Mouse (Mus musculus) kidney, adult 2 months (tissue): Measurements from ENCODE around the gene Camsap3. TPM values are rescaled to one million over a fixed set of nuclear protein-coding genes. Genes with fewer than 3 reads are reported as not detected.

Source experiments
- DNase-seq: peaks from one replicate; pipeline ENCODE4 v3.0.0; 2021
- H3K27ac ChIP-seq: fragments of 200-500 bp; 2 replicates; pipeline ENCODE4 v1.5.1; 2012; ENCODE audit warnings: low read depth, low read length, control low read depth, inconsistent platforms; ENCODE audit not compliant: insufficient read depth
- H3K27me3 ChIP-seq: fragments of 200-500 bp; replicated peaks from 2 replicates; pipeline ENCODE4 v1.6.1; 2012; ENCODE audit warnings: mild to moderate bottlenecking, moderate library complexity, low read length, inconsistent platforms; ENCODE audit not compliant: control insufficient read depth, insufficient read depth
- H3K36me3 ChIP-seq: fragments of 200-500 bp; 2 replicates; pipeline ENCODE4 v1.6.1; 2012; ENCODE audit warnings: mild to moderate bottlenecking, moderate library complexity, low read length, inconsistent platforms; ENCODE audit not compliant: control insufficient read depth, insufficient read depth
- H3K4me1 ChIP-seq: fragments of 200-500 bp; 2 replicates; pipeline ENCODE4 v1.6.1; 2011; ENCODE audit warnings: low read length; ENCODE audit not compliant: control insufficient read depth, insufficient read depth
- H3K4me3 ChIP-seq: fragments of 200-500 bp; 2 replicates; pipeline ENCODE4 v1.5.1; 2011; ENCODE audit warnings: mild to moderate bottlenecking, low read depth, low read length, control low read depth; ENCODE audit not compliant: insufficient read depth
- CTCF ChIP-seq: fragments of 200-500 bp; conservative IDR thresholded peaks from 2 replicates; pipeline ENCODE4 v1.5.1; 2011; ENCODE audit warnings: low read depth, mild to moderate bottlenecking, control low read depth, low read length, moderate library complexity, mixed read lengths; ENCODE audit not compliant: insufficient read depth, insufficient read length
- POLR2A ChIP-seq: fragments of 200-500 bp; IDR thresholded peaks from one replicate; pipeline ENCODE4 v1.6.1; 2011; ENCODE audit warnings: low read depth, low read length, control low read depth
- WGBS: fragments of 180-500 bp; shearing (Covaris S2); methylation state at CpG from one replicate; pipeline ENCODE4 v1.1.7; 2018; 5-methylcytosine and 5-hydroxymethylcytosine counted together
- polyA plus RNA-seq: library from polyadenylated mRNA; depleted of rRNA; stranded (reverse); fragments of >200 nt; gene quantifications from 2 replicates; pipeline ENCODE4 v1.2.3, GENCODE M21; 2012

The Camsap3 gene
- polyA plus RNA-seq, 1 experiment: 44.1 TPM

GRCm38 (mm10) chr8:3600401-3600800 lies 13.3 kb downstream of the Camsap3 start:
- Histone ChIP-seq H3K36me3 (peaks cover 2% of the 10 kb centered on the region; the same call in 1 of the 2 replicates), H3K4me1 (no peaks in the 10 kb centered on the region), H3K27ac (no peak overlapping the region), H3K27me3 (no peaks in the 10 kb centered on the region), H3K4me3 (no peak overlapping the region)
- WGBS: 66% methylated on average over 6 of the region's 6 CpGs
- peak; percentile 57 for DNase-seq
- TF ChIP-seq CTCF (no peak), POLR2A (no peak)

GRCm38 (mm10) chr8:3603439-3603838 lies 16.3 kb downstream of the Camsap3 start:
- 69% methylated on average over 13 of the region's 13 CpGs for WGBS
- no peak for DNase-seq
- H3K4me3 ChIP-seq: no peak overlapping the region
- TF ChIP-seq CTCF (no peak), POLR2A (no peak)
- H3K36me3 ChIP-seq: peaks cover 2% of the 10 kb centered on the region; the same call in 1 of the 2 replicates
- no peaks in the 10 kb centered on the region for H3K27me3 ChIP-seq
- no peak overlapping the region for H3K27ac ChIP-seq
- no peaks in the 10 kb centered on the region for H3K4me1 ChIP-seq

GRCm38 (mm10) chr8:3606593-3606992 lies 19.5 kb downstream of the Camsap3 start:
- peak; percentile 37 for DNase-seq
- Histone ChIP-seq H3K4me1 (no peaks in the 10 kb centered on the region), H3K27ac (no peak overlapping the region; the same call in 1 of the 2 replicates), H3K27me3 (no peaks in the 10 kb centered on the region), H3K4me3 (no peak overlapping the region), H3K36me3 (peaks cover 2% of the 10 kb centered on the region; the same call in 1 of the 2 replicates)
- no peak for TF ChIP-seq CTCF
- TF ChIP-seq POLR2A: no peak
- WGBS: 47% methylated on average over 16 of the region's 16 CpGs

GRCm38 (mm10) chr8:3607822-3608221 lies 20.7 kb downstream of the Camsap3 start:
- 0 out of 2 replicates have a peak overlapping the region, but pooled peaks have one; percentile 72 for H3K27ac ChIP-seq
- H3K27me3 ChIP-seq: no peaks in the 10 kb centered on the region
- no peak overlapping the region for H3K4me3 ChIP-seq
- H3K36me3 ChIP-seq: no peaks in the 10 kb centered on the region; the same call in 1 of the 2 replicates
- TF ChIP-seq CTCF: no peak
- no peak for TF ChIP-seq POLR2A
- 89% methylated on average over 7 of the region's 7 CpGs for WGBS
- no peaks in the 10 kb centered on the region for H3K4me1 ChIP-seq
- DNase-seq: no peak

- peak overlapping the region; percentile 72 for H3K27ac ChIP-seq
- H3K4me1 ChIP-seq: no peaks in the 10 kb centered on the region
- TF ChIP-seq CTCF: no peak
- no peak for TF ChIP-seq POLR2A
- H3K27me3 ChIP-seq: no peaks in the 10 kb centered on the region
- H3K36me3 ChIP-seq: no peaks in the 10 kb centered on the region; the same call in 1 of the 2 replicates
- no peak overlapping the region for H3K4me3 ChIP-seq
- peak; percentile 74 for DNase-seq
- WGBS: 41% methylated on average over 12 of the region's 12 CpGs
These were observed 22.1 kb downstream of the Camsap3 start for GRCm38 (mm10) chr8:3609046-3609815.

GRCm38 (mm10) chr8:3609816-3610150 lies 22.7 kb downstream of the Camsap3 start:
- peak; percentile 86 for DNase-seq
- H3K27ac ChIP-seq: peak overlapping the region; percentile 72
- no peaks in the 10 kb centered on the region for H3K27me3 ChIP-seq
- no peaks in the 10 kb centered on the region; the same call in 1 of the 2 replicates for H3K36me3 ChIP-seq
- TF ChIP-seq POLR2A (no peak), CTCF (0 out of 2 replicates have a peak, but pooled peaks have one; percentile 15)
- WGBS: 50% methylated on average over 6 of the region's 6 CpGs
- H3K4me1 ChIP-seq: no peaks in the 10 kb centered on the region
- no peak overlapping the region for H3K4me3 ChIP-seq

GRCm38 (mm10) chr8:3621199-3621970 lies 34.3 kb downstream of the Camsap3 start, which contains the start of the genes Xab2 and Pet100:
Gene Xab2 (minus strand): TSS chr8:3621316.
Gene Pet100 (plus strand): TSS chr8:3621548.
- Histone ChIP-seq H3K4me3 (peak within 1 kb of the TSS; percentile 78), H3K27me3 (no peaks in the 10 kb centered on the region), H3K27ac (0 out of 2 replicates have a peak within 1 kb of the TSS, but pooled peaks have one; percentile 17), H3K36me3 (no peaks in the 10 kb centered on the region), H3K4me1 (0 out of 2 replicates have a peak, but pooled peaks cover 9% of the 10 kb centered on the region)
- no peak for TF ChIP-seq CTCF
- TF ChIP-seq POLR2A: peak; percentile 24
- under 1% methylated on average over 37 of the region's 37 CpGs for WGBS
- DNase-seq: peak; percentile 100
